Mouse (Mus musculus): ENCODE measurements at regions not wholly inside any gene's neighbourhood (a gene's known extent, or its start where the extent isn't known, plus 50 kb on each side); places are given as distances from the start of the nearest gene placed in this dataset.

- TF ChIP-seq CTCF (IDR thresholded peaks at IDR 0.05; ENCODE audit: borderline replicate concordance, control insufficient read depth, extremely low read depth, insufficient read depth, low read length, poor library complexity) (no peak), POLR2A (IDR thresholded peaks at IDR 0.05; ENCODE audit: control insufficient read depth, extremely low read depth, insufficient read depth, low read length, poor library complexity) (no peak)
Observed at GRCm38 (mm10) chr16:93442837-93443236, 161.0 kb downstream of the Setd4 start.
